Mouse (Mus musculus) heart, postnatal 0 days (tissue): ENCODE measurements around the gene Morn3. TPM values are rescaled to one million over a fixed set of nuclear protein-coding genes. Genes with fewer than 3 reads are reported as not detected.
A peak's percentile ranks its signal among the peaks of the same experiment; 100 is the strongest.

Experiments
- ATAC-seq: fragments of 200-750 bp; cut with Nextera tagmentation; 2 replicates; pipeline ENCODE4 v1.8.0; 2017; ENCODE audit warnings: low read depth, moderate number of reproducible peaks, moderate library complexity; ENCODE audit not compliant: insufficient read depth
- DNase-seq: peaks from one replicate; pipeline ENCODE4 v3.0.0-alpha.2; 2016; ENCODE audit warnings: low spot score
- H3K27ac ChIP-seq: fragments of 300-500 bp; sonication (generic); 2 replicates; pipeline ENCODE4 v1.5.1; 2014; ENCODE audit warnings: low read depth, mild to moderate bottlenecking
- H3K27me3 ChIP-seq: fragments of 300-500 bp; sonication (generic); 2 replicates; pipeline ENCODE4 v1.6.1; 2014; ENCODE audit warnings: low read length, mixed read lengths; ENCODE audit not compliant: control insufficient read depth, insufficient read depth
- H3K36me3 ChIP-seq: fragments of 300-500 bp; sonication (generic); replicated peaks from 2 replicates; pipeline ENCODE4 v1.6.1; 2014; ENCODE audit warnings: low read length, mixed read lengths; ENCODE audit not compliant: control insufficient read depth, insufficient read depth
- H3K4me1 ChIP-seq: fragments of 300-500 bp; sonication (generic); 2 replicates; pipeline ENCODE4 v1.6.1; 2014; ENCODE audit warnings: antibody characterized with exemption; ENCODE audit not compliant: control insufficient read depth, insufficient read depth
- H3K4me2 ChIP-seq: fragments of 300-500 bp; sonication (generic); 2 replicates; pipeline ENCODE4 v1.6.1; 2014; ENCODE audit warnings: low read depth, mild to moderate bottlenecking, low read length, moderate library complexity
- H3K4me3 ChIP-seq: fragments of 300-500 bp; sonication (generic); 2 replicates; pipeline ENCODE4 v1.5.1; 2014; ENCODE audit warnings: low read depth, low read length
- H3K9ac ChIP-seq: fragments of 300-500 bp; sonication (generic); replicated peaks from 2 replicates; pipeline ENCODE4 v1.6.1; 2014; ENCODE audit warnings: low read depth, low read length, mixed read lengths
- H3K9me3 ChIP-seq: fragments of 300-500 bp; sonication (generic); replicated peaks from 2 replicates; pipeline ENCODE4 v1.6.1; 2016; ENCODE audit warnings: low read length; ENCODE audit not compliant: control insufficient read depth
- CTCF ChIP-seq: IDR thresholded peaks from 2 replicates; pipeline ENCODE4 v1.5.1; 2016; ENCODE audit warnings: antibody characterized with exemption, control low read depth, low read depth
- EP300 ChIP-seq: IDR thresholded peaks from 2 replicates; pipeline ENCODE4 v1.6.1; 2016; ENCODE audit warnings: antibody characterized with exemption, low read depth
- WGBS: fragments of 180-500 bp; shearing (Covaris S2); extraction: QIAGEN DNeasy Blood & Tissue Kit; methylation state at CpG from one replicate; pipeline ENCODE4 v1.1.7; 2014; 5-methylcytosine and 5-hydroxymethylcytosine counted together
- polyA plus RNA-seq: library from polyadenylated mRNA; unstranded; fragments of >200 nt; fragmentation: Nextera tagmentation; extraction: Ambion mirVana; gene quantifications from 2 replicates; pipeline ENCODE4 v1.2.1, GENCODE M21; 2015
- total RNA-seq: library from RNA; depleted of rRNA; stranded (reverse); fragments of >200 nt; gene quantifications from 2 replicates; pipeline ENCODE4 v1.2.3, GENCODE M21; 2014; ENCODE audit warnings: low replicate concordance

Morn3 gene
- total and polyA plus RNA-seq, 2 experiments from 2014 or later = not detected

DNA sequence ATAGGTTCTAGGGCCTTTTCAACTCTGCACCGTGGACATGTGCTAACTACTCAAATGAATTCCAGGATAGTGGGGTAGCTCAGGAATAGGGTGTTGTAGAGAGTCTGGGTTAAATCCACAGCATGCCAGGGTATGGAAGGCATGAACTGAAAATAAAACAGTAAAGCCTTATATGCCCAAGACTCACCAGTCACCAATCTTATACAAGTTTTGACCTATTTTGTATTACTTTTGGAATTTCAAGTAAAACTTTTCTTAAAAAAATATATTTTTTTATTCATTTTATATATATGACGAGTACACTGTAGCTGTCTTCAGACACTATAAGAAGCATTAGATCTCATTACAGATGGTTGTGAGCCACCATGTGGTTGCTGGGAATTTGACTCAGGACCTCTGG lies 53.0 kb downstream of the Morn3 start:
- Histone ChIP-seq H3K27me3 (no peaks in the 10 kb centered on the region), H3K27ac (0 out of 2 replicates have a peak overlapping the region, but pooled peaks have one; percentile 11), H3K9ac (no peak overlapping the region), H3K36me3 (no peaks in the 10 kb centered on the region), H3K4me3 (peak overlapping the region; percentile 36), H3K4me1 (peaks cover 22% of the 10 kb centered on the region; the same call in 1 of the 2 replicates), H3K9me3 (no peaks in the 10 kb centered on the region), H3K4me2 (peak overlapping the region; percentile 57)
- WGBS = 56% methylated on average over 2 of the region's 2 CpGs
- DNase-seq (no peak), ATAC-seq (no peak)
- TF ChIP-seq CTCF (no peak), EP300 (no peak)

DNA sequence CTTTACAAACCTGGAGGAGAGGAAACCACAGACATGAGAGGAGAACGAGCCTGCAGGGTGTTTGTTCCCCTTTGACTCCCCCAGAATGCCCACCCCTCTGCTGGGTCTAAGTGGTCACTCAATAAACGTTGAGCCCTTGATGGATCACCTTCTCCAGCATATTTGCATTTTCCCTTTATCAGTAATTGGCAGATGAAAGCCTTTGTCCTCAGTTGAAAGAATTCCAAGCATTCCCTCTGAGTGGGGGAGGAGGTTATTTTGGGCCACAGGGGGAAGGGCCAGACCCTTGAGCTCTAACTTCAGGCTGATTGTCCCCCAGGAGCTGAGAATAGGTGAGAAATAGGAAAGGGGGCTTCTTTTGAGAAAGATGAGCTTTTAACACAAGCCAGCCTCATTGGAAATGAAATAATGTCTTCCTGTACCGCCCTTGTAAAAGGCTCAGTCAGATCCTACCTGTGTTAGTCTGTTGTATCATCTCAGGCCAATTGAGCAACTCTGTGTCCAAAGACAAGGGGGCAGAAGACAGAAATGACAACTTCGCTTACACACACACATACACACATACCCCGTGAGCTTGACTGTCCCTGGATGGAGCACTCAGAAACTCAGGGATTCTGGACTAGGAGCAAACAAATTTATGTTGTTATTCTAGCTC lies 55.3 kb downstream of the Morn3 start:
- H3K9me3 ChIP-seq = no peaks in the 10 kb centered on the region
- H3K9ac ChIP-seq = peak overlapping the region; percentile 51; the same call in 1 of the 2 replicates
- peaks cover 35% of the 10 kb centered on the region for H3K4me1 ChIP-seq
- no peak for TF ChIP-seq CTCF
- peak; percentile 49; the same call in 1 of the 2 replicates for TF ChIP-seq EP300
- H3K36me3 ChIP-seq = no peaks in the 10 kb centered on the region
- no peak for DNase-seq
- peak overlapping the region; percentile 90 for H3K4me3 ChIP-seq
- no peaks in the 10 kb centered on the region for H3K27me3 ChIP-seq
- peak overlapping the region; percentile 99 for H3K4me2 ChIP-seq
- ATAC-seq = no peak
- 18% methylated on average over 5 of the region's 5 CpGs for WGBS
- peak overlapping the region; percentile 76 for H3K27ac ChIP-seq

DNA sequence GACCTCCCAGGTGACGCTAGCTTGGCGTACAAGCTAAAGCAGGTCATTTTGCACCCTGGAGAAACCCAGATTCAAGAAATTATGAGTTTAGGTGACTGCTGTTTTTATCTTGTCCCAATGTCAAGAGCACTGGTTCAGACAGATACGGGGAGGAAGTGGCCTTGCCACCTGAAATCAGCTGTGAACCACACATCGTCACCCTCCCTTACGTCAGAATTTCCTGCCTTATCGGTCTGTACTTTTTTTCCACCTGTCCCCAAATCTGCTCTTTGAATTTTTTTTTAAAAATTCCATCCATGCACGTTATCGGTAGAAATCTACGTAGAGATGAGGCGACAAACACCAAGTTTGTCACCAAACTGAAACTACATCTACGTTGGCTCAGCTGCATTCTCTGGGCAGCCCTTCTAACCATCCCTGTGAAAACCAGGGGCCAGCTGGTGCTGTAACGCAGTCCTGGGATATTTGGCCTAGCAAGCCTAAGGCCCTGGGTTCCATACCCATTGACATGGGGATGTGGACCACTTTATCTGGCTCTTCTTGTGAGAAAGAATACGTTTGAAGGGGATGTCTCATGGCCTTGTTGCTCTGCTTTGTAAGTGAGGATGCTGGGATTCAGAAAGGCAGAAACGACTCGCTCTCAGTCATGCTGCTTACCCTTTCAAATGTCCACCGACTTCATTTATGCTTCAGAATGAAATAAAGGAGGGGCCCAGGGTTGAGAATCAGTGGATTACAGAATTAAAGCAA lies 56.2 kb downstream of the Morn3 start:
- Histone ChIP-seq H3K9me3 (no peaks in the 10 kb centered on the region), H3K27ac (peak overlapping the region; percentile 95), H3K4me3 (peak overlapping the region; percentile 90), H3K36me3 (no peaks in the 10 kb centered on the region), H3K4me2 (peak overlapping the region; percentile 99), H3K27me3 (no peaks in the 10 kb centered on the region), H3K4me1 (peaks cover 35% of the 10 kb centered on the region), H3K9ac (peak overlapping the region; percentile 51; the same call in 1 of the 2 replicates)
- TF ChIP-seq EP300 (no peak), CTCF (no peak)
- DNase-seq (no peak), ATAC-seq (no peak)
- WGBS = 21% methylated on average over 16 of the region's 16 CpGs

DNA sequence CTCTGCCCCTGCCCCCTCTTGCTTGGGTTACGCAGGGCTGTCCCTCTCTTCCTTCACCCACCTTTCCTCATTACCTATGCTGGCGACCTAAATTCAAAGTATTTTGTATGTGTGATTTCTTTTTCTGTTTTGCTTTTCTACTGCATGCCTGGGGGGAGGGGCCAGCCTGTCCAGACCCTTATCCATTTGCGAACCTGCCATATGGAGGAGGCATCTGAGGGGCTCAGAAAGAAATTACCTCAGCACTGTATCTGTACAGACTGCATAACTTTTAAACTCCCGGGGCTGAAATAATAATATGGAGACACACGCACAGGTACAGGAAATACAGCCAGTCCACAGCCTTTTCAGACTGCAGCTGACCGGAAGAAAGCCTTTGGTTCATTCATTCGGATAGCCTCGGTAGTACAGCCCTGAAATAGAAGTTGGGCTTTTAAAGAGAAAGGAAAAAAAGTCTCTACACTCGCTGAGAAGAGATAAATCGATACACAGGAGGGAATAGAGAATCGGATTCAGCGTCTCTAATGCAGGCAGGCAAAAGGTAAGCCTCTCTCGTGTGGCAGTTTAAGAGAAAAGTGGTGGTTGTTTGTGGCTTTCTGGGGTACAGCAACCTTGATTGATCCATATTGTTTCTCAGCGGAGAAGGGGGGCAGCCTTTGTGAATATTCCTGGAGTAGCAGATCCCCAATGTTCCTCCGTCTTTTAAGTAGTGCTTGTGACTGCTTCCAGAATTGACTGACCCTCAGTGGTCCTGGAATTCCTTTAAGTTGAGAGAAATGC lies 57.1 kb downstream of the Morn3 start, which contains the start of gene Kdm2b:
Kdm2b (minus strand) TSS at position 273 of the 780 bp plus-strand sequence.
- Histone ChIP-seq H3K4me3 (peak within 1 kb of the TSS; percentile 90), H3K9ac (peak within 1 kb of the TSS; percentile 88), H3K36me3 (no peaks in the 10 kb centered on the region), H3K4me1 (peaks cover 35% of the 10 kb centered on the region), H3K27ac (peak within 1 kb of the TSS; percentile 95), H3K27me3 (no peaks in the 10 kb centered on the region), H3K4me2 (peak within 1 kb of the TSS; percentile 99), H3K9me3 (no peaks in the 10 kb centered on the region)
- 5% methylated on average over 15 of the region's 15 CpGs for WGBS
- no peak for ATAC-seq
- no peak for TF ChIP-seq EP300
- no peak for TF ChIP-seq CTCF
- no peak for DNase-seq

DNA sequence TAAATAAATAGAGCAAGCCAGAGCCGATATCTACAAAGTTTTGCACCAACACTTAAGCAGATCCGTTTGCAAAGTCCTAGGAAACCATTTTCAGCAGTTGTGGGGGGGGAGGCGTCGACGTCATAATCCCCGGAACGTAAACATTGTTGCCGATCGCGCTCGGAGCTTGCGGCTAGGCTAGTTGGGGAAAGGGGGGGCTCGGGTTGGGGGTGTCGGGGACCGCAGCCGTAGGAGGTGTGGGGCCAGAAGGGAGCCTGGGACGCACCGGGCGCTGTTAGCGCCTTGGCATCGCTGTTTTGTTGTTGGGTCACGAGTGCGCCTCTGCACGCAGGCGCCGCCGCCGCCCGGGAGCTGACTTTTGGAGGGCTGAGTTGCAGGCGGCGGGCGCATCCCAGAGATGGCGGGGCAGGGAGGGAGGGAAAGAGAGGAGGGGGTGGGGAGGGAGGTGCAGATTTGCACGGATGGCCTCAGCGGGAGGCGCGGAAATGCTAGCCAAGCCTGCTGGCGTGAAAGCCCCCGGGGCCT lies 57.8 kb downstream of the Morn3 start:
- Histone ChIP-seq H3K4me1 (peaks cover 35% of the 10 kb centered on the region), H3K36me3 (no peaks in the 10 kb centered on the region), H3K9ac (peak overlapping the region; percentile 88), H3K4me2 (peak overlapping the region; percentile 99), H3K9me3 (no peaks in the 10 kb centered on the region), H3K27ac (peak overlapping the region; percentile 95), H3K4me3 (peak overlapping the region; percentile 90), H3K27me3 (no peaks in the 10 kb centered on the region)
- ATAC-seq (peak; percentile 67), DNase-seq (peak; percentile 57)
- WGBS = under 1% methylated on average over 35 of the region's 39 CpGs
- no peak for TF ChIP-seq CTCF
- TF ChIP-seq EP300 = no peak
